Mouse (Mus musculus) midbrain, embryonic 15.5 days (tissue): ENCODE data around the gene Gpr183. TPM values are rescaled to one million over a fixed set of nuclear protein-coding genes. Genes with fewer than 3 reads are reported as not detected.

Source experiments
- ATAC-seq: fragments of 200-750 bp; cut with Nextera tagmentation; replicated peaks from 2 replicates; pipeline ENCODE4 v1.8.0; 2017; ENCODE audit warnings: moderate TSS enrichment
- H3K27ac ChIP-seq: fragments of 300-500 bp; sonication (generic); 2 replicates; pipeline ENCODE4 v1.5.1; 2015; ENCODE audit warnings: mild to moderate bottlenecking, inconsistent platforms
- H3K27me3 ChIP-seq: fragments of 300-500 bp; sonication (generic); replicated peaks from 2 replicates; pipeline ENCODE4 v1.6.1; 2015; ENCODE audit warnings: inconsistent platforms
- H3K36me3 ChIP-seq: fragments of 300-500 bp; sonication (generic); replicated peaks from 2 replicates; pipeline ENCODE4 v1.6.1; 2015; ENCODE audit warnings: inconsistent platforms
- H3K4me1 ChIP-seq: fragments of 300-500 bp; sonication (generic); 2 replicates; pipeline ENCODE4 v1.6.1; 2015; ENCODE audit warnings: inconsistent platforms
- H3K4me2 ChIP-seq: fragments of 300-500 bp; sonication (generic); 2 replicates; pipeline ENCODE4 v1.6.1; 2015; ENCODE audit warnings: inconsistent platforms, mild to moderate bottlenecking, moderate library complexity
- H3K4me3 ChIP-seq: fragments of 300-500 bp; sonication (generic); 2 replicates; pipeline ENCODE4 v1.5.1; 2015; ENCODE audit warnings: mild to moderate bottlenecking, inconsistent platforms
- H3K9ac ChIP-seq: fragments of 300-500 bp; sonication (generic); 2 replicates; pipeline ENCODE4 v1.6.1; 2015; ENCODE audit warnings: mild to moderate bottlenecking, inconsistent platforms
- H3K9me3 ChIP-seq: fragments of 300-500 bp; sonication (generic); 2 replicates; pipeline ENCODE4 v1.6.1; 2016; ENCODE audit warnings: inconsistent platforms
- WGBS: fragments of 180-500 bp; shearing (Covaris S2); methylation state at CpG from one replicate; pipeline ENCODE4 v1.1.7; 2015; ENCODE audit warnings: mixed read lengths; 5-methylcytosine and 5-hydroxymethylcytosine counted together
- polyA plus RNA-seq: library from polyadenylated mRNA; unstranded; fragments of >200 nt; fragmentation: Nextera tagmentation; extraction: Ambion mirVana; gene quantifications from 2 replicates; pipeline ENCODE4 v1.2.1, GENCODE M21; 2015

Gpr183 gene
- polyA plus RNA-seq: 1.0 and 1.1 TPM in 2 replicates

DNA sequence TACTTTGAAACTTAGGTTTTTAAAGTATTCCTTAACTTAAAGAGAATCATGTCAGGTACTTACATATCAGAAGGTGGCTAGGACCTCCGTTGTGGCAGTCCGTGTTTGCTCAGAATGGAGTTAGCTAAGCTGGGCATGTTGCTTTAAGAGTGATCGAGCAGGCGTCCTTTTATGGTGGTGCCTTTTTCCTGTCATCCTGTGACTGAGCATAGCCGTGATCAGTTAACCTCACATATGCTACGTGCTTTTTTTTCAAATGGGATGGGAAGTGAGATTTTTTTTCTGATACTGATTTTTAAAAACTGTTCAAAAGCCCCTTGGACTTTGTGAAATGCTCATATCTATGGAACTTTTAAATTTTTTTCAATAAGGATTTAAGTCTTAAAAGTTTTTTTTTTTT lies at the start of gene Gpr183:
Gene Gpr183 (minus strand): TSS at position 206 of the 400 bp plus-strand sequence.
- no peak within 1 kb of the TSS for H3K4me3 ChIP-seq

DNA sequence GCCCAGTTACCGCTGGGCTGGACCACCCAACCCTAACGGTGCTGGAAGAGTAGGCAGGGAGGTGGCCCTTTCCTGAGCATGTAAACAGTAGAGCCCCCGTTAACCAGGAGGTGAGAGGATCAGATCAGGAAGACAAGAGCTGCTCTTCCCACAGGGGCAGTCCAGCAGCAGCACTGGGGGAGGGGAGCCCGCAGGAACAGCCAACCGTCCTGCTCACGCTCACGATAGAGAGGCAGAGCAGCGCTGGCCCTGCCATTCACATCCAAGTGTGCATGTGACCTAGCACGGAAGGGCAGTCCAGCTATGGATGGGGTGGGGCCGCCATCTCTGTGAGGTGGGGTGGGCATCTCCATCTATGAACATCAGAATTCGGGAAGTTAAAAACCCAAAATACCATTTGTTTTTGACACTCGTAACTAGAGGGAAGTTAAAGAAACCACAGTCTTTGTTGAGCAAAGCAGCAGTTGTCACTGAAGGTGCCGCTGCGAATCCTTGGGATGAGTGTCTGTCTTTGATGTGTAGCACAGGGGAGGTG lies 48.5 kb upstream of the Gpr183 start:
- 87% methylated on average over 14 of the region's 14 CpGs for WGBS
- Histone ChIP-seq H3K36me3 (no peaks in the 10 kb centered on the region; the same call in 1 of the 2 replicates), H3K27me3 (no peaks in the 10 kb centered on the region), H3K9ac (no peak overlapping the region), H3K4me2 (no peak overlapping the region), H3K9me3 (no peaks in the 10 kb centered on the region), H3K27ac (no peak overlapping the region), H3K4me1 (no peaks in the 10 kb centered on the region), H3K4me3 (no peak overlapping the region)
- no peak for ATAC-seq

More for the DNA sequence above, at the start of gene Gpr183:
- Histone ChIP-seq H3K9me3 (no peaks in the 10 kb centered on the region), H3K9ac (no peak within 1 kb of the TSS), H3K36me3 (no peaks in the 10 kb centered on the region), H3K27me3 (no peaks in the 10 kb centered on the region), H3K4me1 (peaks cover 5% of the 10 kb centered on the region; the same call in 1 of the 2 replicates), H3K27ac (no peak within 1 kb of the TSS), H3K4me2 (no peak within 1 kb of the TSS)
- 62% methylated on average over 6 of the region's 6 CpGs for WGBS
- ATAC-seq: no peak

DNA sequence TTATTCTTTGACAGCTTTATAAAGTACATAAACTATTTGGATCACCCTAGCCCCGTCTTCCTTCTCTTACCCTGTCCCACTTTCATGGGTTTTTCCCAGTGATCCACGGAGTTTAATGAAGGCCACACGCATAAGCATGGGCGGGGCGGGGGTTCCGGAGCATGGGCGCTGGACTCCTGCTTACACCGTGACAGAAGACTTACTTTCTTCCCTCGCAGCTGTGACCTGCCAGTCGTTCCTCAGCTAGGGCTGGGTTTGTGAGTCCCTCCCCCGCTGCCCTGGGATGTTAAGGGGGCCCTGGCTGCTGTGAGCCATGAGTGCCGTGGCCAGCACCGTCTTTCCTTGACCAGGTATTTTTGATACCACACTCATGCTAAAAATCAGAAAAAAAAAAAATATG lies 47.8 kb upstream of the Gpr183 start:
- ATAC-seq: no peak
- H3K36me3 ChIP-seq: no peaks in the 10 kb centered on the region; the same call in 1 of the 2 replicates
- no peaks in the 10 kb centered on the region for H3K27me3 ChIP-seq
- no peak overlapping the region for H3K4me3 ChIP-seq
- H3K4me2 ChIP-seq: no peak overlapping the region
- H3K4me1 ChIP-seq: no peaks in the 10 kb centered on the region
- no peak overlapping the region for H3K9ac ChIP-seq
- WGBS: 82% methylated on average over 13 of the region's 13 CpGs
- H3K9me3 ChIP-seq: no peaks in the 10 kb centered on the region
- H3K27ac ChIP-seq: no peak overlapping the region

DNA sequence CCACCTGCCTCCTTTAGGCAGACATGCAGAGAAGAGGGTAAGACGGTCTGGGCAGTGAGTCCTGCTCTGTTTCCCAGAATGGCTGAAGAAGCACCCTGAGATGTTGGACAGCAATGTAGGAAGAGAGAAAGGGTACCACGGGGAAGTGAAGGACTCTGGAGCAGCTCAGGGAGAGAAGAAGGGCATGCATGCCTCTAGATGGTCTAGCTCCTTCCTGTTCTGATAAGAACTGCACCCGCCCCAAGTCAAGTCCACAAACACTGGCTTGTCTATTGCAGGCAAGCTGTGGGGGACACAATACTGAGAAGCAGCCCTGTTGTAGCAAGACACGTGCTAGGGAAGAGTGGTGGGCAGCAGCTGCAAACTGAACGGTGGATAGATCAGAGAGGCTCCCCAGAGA lies 47.2 kb upstream of the Gpr183 start:
- H3K27me3 ChIP-seq: no peaks in the 10 kb centered on the region
- no peaks in the 10 kb centered on the region for H3K4me1 ChIP-seq
- 78% methylated on average over 5 of the region's 5 CpGs for WGBS
- H3K4me2 ChIP-seq: no peak overlapping the region
- H3K9me3 ChIP-seq: no peaks in the 10 kb centered on the region
- no peak overlapping the region for H3K4me3 ChIP-seq
- no peak overlapping the region for H3K9ac ChIP-seq
- no peak overlapping the region for H3K27ac ChIP-seq
- ATAC-seq: no peak
- H3K36me3 ChIP-seq: no peaks in the 10 kb centered on the region; the same call in 1 of the 2 replicates

DNA sequence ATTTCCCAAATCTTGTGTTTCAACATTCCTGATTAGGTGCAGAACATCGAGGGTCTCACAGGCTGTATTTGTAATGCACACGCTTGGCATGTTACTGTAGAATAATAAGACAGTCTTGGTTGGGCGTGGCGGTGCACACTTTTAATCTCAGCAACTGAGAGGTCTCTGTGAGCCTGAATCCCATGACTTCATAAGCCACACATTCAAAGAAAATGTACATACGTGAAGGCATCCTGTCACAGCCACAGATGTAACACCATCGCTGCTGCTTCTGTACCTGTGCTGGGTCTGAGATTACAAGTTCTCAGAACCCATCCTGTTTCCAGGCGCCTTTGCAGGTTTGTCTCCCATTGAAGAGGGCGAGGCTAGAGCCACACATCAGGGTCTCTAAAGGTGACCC lies 46.8 kb upstream of the Gpr183 start:
- 95% methylated on average over 8 of the region's 8 CpGs for WGBS
- Histone ChIP-seq H3K27ac (no peak overlapping the region), H3K27me3 (no peaks in the 10 kb centered on the region), H3K9ac (no peak overlapping the region), H3K4me1 (no peaks in the 10 kb centered on the region), H3K4me3 (no peak overlapping the region), H3K4me2 (no peak overlapping the region), H3K36me3 (no peaks in the 10 kb centered on the region; the same call in 1 of the 2 replicates), H3K9me3 (no peaks in the 10 kb centered on the region)
- no peak for ATAC-seq

DNA sequence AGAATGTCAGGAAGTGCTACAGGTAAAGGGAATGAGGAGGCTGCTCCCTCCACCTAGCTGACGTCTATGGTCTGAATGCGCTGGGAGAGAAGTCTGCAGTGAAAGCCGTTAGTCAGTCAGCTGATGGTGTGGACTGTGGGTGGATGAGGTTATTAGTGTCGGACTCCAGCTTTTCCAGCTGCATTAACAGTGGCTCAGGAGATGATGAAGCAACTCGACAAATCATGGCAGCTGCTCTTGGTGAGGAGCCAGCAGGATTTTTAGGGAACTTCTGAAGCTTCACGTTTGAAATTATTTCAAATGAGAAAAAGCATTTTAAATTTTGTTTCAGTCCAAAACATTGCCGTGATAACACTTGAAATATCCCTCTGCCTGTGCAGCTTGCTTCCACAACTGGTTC lies 45.3 kb upstream of the Gpr183 start:
- no peaks in the 10 kb centered on the region for H3K27me3 ChIP-seq
- H3K4me3 ChIP-seq: no peak overlapping the region
- WGBS: 77% methylated on average over 7 of the region's 7 CpGs
- ATAC-seq: no peak
- no peak overlapping the region for H3K4me2 ChIP-seq
- H3K36me3 ChIP-seq: no peaks in the 10 kb centered on the region; the same call in 1 of the 2 replicates
- no peaks in the 10 kb centered on the region for H3K9me3 ChIP-seq
- no peaks in the 10 kb centered on the region for H3K4me1 ChIP-seq
- no peak overlapping the region for H3K9ac ChIP-seq
- peak overlapping the region; percentile 39; the same call in 1 of the 2 replicates for H3K27ac ChIP-seq

DNA sequence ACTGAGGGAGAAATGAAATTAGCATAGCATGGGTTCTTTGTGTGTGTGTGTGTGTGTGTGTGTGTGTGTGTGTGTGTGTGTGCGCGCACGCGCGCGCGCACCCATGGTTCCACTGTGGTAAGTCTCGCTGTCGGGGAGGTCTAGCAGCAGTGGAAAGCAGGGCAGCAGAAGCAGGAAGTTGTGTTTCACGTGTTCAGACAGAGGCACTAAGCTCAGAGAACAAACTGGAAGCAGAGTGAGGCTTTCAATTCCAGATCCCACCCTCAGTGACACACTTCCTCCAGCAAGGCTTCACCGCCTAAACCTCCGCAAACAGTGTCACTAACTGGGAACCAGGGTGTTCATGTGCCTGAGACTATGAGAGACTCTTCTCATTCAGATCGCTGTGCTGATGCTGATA lies 44.5 kb upstream of the Gpr183 start:
- no peak overlapping the region for H3K4me3 ChIP-seq
- no peak overlapping the region for H3K4me2 ChIP-seq
- no peaks in the 10 kb centered on the region; the same call in 1 of the 2 replicates for H3K36me3 ChIP-seq
- no peaks in the 10 kb centered on the region for H3K27me3 ChIP-seq
- H3K9ac ChIP-seq: no peak overlapping the region
- WGBS: 95% methylated on average over 13 of the region's 13 CpGs
- ATAC-seq: no peak
- H3K9me3 ChIP-seq: no peaks in the 10 kb centered on the region
- no peaks in the 10 kb centered on the region for H3K4me1 ChIP-seq
- H3K27ac ChIP-seq: no peak overlapping the region

DNA sequence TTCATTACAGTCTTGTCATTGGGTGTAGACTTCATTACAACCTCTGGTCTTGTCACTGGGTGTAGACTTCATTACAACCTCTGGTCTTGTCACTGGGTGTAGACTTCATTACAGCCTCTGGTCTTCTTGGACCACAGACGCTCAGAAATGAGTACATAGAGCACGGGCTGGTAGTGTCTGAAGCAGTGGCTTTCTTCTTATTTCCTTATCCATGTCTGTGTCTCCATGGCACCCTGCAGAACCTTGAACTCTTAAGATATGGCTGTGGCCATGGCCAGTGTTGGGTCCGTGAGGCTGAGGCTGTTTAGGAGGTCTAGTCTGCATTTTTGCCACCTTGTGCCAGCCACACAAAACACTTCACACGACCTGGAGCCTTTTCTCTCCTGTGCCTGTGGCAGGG lies 43.3 kb upstream of the Gpr183 start:
- no peak for ATAC-seq
- Histone ChIP-seq H3K9ac (no peak overlapping the region), H3K9me3 (no peaks in the 10 kb centered on the region), H3K36me3 (no peaks in the 10 kb centered on the region; the same call in 1 of the 2 replicates), H3K4me1 (no peaks in the 10 kb centered on the region), H3K4me2 (no peak overlapping the region), H3K27me3 (no peaks in the 10 kb centered on the region), H3K27ac (no peak overlapping the region), H3K4me3 (no peak overlapping the region)
- WGBS: 90% methylated on average over 4 of the region's 4 CpGs

DNA sequence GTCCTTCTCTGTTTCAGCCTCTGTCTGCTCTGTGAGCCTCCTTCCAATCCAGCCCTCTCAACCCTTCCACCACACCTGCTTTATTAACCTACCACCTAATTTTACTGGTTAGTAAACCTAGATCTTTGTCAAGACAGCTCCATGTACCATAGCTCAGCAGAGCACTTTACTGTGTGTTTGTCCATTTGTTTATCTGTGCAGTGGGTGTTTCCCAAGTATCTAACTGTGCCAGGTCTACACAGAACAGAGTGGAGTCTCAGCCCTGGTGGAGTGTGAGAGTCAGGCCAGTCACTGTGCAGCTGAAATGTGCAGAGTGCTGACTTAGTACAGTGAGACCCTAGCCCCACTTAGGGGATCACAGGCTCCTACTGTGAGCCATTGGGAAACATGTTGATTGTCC lies 38.8 kb upstream of the Gpr183 start:
- no peaks in the 10 kb centered on the region for H3K36me3 ChIP-seq

DNA sequence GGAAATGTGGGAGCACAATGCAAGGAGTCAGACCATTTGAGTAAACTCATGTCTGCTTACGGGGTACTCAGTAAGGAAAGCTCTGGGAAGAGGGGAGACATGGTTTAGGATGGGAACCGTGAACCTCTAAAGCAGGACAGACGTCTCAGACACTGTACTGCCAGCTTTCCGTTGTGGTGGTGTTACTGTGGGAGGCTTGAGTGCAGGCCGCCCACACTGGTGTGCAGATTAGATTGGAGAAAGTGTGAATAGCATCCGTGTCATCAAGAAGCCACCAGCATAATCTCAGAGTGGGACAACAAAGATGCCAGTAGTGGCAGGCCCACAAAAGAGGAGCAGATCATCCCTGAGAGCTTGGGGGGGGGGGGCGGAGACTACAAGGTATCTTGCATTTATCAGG lies 37.2 kb upstream of the Gpr183 start:
- no peaks in the 10 kb centered on the region for H3K36me3 ChIP-seq
- WGBS: 90% methylated on average over 7 of the region's 7 CpGs
- no peak overlapping the region for H3K9ac ChIP-seq
- no peak overlapping the region for H3K4me3 ChIP-seq
- H3K4me2 ChIP-seq: no peak overlapping the region
- no peaks in the 10 kb centered on the region for H3K27me3 ChIP-seq
- no peak overlapping the region for H3K27ac ChIP-seq
- ATAC-seq: no peak
- no peaks in the 10 kb centered on the region for H3K9me3 ChIP-seq
- no peaks in the 10 kb centered on the region for H3K4me1 ChIP-seq

More for the DNA sequence above, 38.8 kb upstream of the Gpr183 start:
- Histone ChIP-seq H3K9me3 (no peaks in the 10 kb centered on the region), H3K4me1 (no peaks in the 10 kb centered on the region), H3K27me3 (no peaks in the 10 kb centered on the region), H3K4me3 (no peak overlapping the region), H3K27ac (no peak overlapping the region), H3K9ac (no peak overlapping the region), H3K4me2 (no peak overlapping the region)
- ATAC-seq: no peak

DNA sequence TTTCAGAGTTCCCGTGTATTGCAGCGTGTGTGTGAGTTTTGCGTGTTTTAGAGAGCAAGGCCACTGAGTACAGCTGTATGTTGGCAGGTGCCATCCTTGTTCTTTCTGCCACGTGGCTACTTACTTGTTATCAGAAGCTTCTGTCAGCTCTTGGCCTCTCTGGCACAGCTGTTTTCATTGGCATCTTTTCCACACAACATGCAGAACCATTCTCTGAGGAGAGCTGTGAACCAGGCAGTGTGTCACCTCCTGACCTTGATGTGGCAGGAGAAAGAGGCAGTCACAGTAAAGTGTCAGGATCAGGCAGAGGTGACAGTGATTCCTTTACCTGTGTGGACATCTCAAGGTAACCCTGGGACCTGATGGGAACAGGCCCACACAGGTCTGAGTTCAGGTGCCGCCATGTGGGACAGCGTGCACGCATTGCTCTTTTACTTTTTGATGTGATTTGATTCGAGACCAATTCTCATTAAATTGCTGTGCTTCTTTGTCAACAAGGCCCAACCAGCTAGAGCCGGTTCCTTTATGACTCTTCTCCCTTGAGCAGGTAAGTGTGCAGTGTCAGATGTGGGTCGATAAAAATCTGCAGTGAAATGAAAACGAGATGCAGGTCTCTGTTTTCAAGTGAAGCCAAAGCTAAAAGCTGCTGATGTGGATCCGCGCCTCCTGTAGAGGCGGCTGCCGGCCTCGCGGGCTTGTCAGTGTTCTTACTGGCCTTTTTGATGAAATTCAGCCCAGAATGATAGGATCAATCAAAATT lies 35.5 kb upstream of the Gpr183 start:
- Histone ChIP-seq H3K4me1 (no peaks in the 10 kb centered on the region), H3K9me3 (no peaks in the 10 kb centered on the region), H3K4me2 (no peak overlapping the region), H3K27me3 (no peaks in the 10 kb centered on the region), H3K4me3 (no peak overlapping the region), H3K36me3 (no peaks in the 10 kb centered on the region), H3K27ac (no peak overlapping the region), H3K9ac (no peak overlapping the region)
- ATAC-seq: no peak
- WGBS: 89% methylated on average over 17 of the region's 17 CpGs

DNA sequence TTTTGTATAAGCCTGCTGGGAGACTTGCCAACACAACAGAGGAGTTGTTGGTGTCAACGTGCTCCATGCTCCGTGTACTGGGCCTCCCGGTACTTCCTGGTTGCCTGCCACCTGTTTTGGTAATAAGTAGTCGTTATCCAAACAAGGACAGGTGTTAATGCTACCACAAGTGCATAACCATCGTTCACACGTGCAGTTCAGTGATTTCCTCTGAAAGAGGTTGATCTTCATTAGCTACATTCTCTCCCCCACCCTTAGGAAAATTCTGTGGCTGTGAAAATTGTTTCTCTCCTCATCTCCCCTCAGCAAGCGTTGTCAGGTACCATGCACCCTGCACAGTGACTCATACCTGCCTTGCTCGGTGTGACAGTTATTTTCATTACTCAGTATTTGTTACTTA lies 34.5 kb upstream of the Gpr183 start:
- Histone ChIP-seq H3K27ac (no peak overlapping the region), H3K4me2 (no peak overlapping the region), H3K27me3 (no peaks in the 10 kb centered on the region), H3K4me1 (no peaks in the 10 kb centered on the region), H3K36me3 (no peaks in the 10 kb centered on the region; the same call in 1 of the 2 replicates), H3K9me3 (no peaks in the 10 kb centered on the region), H3K9ac (no peak overlapping the region), H3K4me3 (no peak overlapping the region)
- no peak for ATAC-seq
- 91% methylated on average over 8 of the region's 8 CpGs for WGBS

DNA sequence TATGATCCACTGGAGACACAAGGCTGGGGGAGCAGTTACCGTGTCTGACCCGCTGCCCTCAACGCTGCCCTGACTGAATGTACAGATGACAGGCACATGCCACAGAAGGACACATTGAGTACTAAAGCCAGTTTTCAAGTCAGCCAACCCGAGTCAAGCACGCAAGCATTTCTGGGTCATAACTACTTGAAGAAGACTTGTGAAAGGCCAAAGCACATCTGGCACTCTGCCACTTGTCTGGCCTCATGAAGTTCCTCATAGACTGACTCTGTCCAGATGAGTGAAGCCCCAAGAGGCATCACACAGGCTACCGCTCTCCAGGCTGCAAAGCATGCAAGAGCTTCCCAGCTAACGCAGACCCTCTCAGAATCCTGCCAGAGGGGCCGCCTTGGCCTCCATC lies 31.8 kb upstream of the Gpr183 start:
- Histone ChIP-seq H3K36me3 (no peaks in the 10 kb centered on the region; the same call in 1 of the 2 replicates), H3K4me2 (no peak overlapping the region), H3K27ac (no peak overlapping the region), H3K4me1 (no peaks in the 10 kb centered on the region), H3K27me3 (no peaks in the 10 kb centered on the region), H3K4me3 (no peak overlapping the region), H3K9me3 (no peaks in the 10 kb centered on the region), H3K9ac (no peak overlapping the region)
- 91% methylated on average over 8 of the region's 8 CpGs for WGBS
- no peak for ATAC-seq
